Mouse (Mus musculus) small intestine, adult 2 months (tissue): Measurements from ENCODE around the gene Eef1akmt1. TPM values are rescaled to one million over a fixed set of nuclear protein-coding genes. Genes with fewer than 3 reads are reported as not detected.

Source experiments
- H3K27ac ChIP-seq: fragments of 200-500 bp; 2 replicates; pipeline ENCODE4 v1.5.1; 2012; ENCODE audit warnings: low read depth, low read length, control low read depth, inconsistent platforms; ENCODE audit not compliant: insufficient read depth
- H3K27me3 ChIP-seq: fragments of 200-500 bp; 2 replicates; pipeline ENCODE4 v1.6.1; 2012; ENCODE audit warnings: mild to moderate bottlenecking, moderate library complexity, low read length, inconsistent platforms; ENCODE audit not compliant: control insufficient read depth, insufficient read depth
- H3K36me3 ChIP-seq: fragments of 200-500 bp; 2 replicates; pipeline ENCODE4 v1.6.1; 2012; ENCODE audit warnings: mild to moderate bottlenecking, low read length, control low read depth, inconsistent platforms; ENCODE audit not compliant: control insufficient read depth, insufficient read depth
- H3K4me1 ChIP-seq: fragments of 200-500 bp; 2 replicates; pipeline ENCODE4 v1.6.1; 2012; ENCODE audit warnings: low read length, inconsistent platforms, mixed read lengths; ENCODE audit not compliant: control insufficient read depth, insufficient read depth, insufficient read length
- H3K4me3 ChIP-seq: fragments of 200-500 bp; 2 replicates; pipeline ENCODE4 v1.5.1; 2012; ENCODE audit warnings: low read depth, mild to moderate bottlenecking, control low read depth, inconsistent platforms, low read length, moderate library complexity
- CTCF ChIP-seq: fragments of 200-500 bp; IDR thresholded peaks from 2 replicates; pipeline ENCODE4 v1.5.1; 2012; ENCODE audit warnings: low read depth, mild to moderate bottlenecking, control low read depth, inconsistent platforms, low read length, moderate library complexity, mixed read lengths; ENCODE audit not compliant: insufficient replicate concordance, insufficient read length; ENCODE audit errors: extremely low read depth
- POLR2A ChIP-seq: fragments of 200-500 bp; IDR thresholded peaks from 2 replicates; pipeline ENCODE4 v1.6.1; 2012; ENCODE audit warnings: low read depth, mild to moderate bottlenecking, control low read depth, inconsistent platforms, low read length, moderate library complexity
- WGBS: fragments of 180-500 bp; shearing (Covaris S2); methylation state at CpG from one replicate; pipeline ENCODE4 v1.1.7; 2018; 5-methylcytosine and 5-hydroxymethylcytosine counted together
- polyA plus RNA-seq: library from polyadenylated mRNA; depleted of rRNA; stranded (reverse); fragments of >200 nt; gene quantifications from 2 replicates; pipeline ENCODE4 v1.2.3, GENCODE M21; 2012

Gene Eef1akmt1
- polyA plus RNA-seq, 1 experiment = 3.0 TPM

DNA sequence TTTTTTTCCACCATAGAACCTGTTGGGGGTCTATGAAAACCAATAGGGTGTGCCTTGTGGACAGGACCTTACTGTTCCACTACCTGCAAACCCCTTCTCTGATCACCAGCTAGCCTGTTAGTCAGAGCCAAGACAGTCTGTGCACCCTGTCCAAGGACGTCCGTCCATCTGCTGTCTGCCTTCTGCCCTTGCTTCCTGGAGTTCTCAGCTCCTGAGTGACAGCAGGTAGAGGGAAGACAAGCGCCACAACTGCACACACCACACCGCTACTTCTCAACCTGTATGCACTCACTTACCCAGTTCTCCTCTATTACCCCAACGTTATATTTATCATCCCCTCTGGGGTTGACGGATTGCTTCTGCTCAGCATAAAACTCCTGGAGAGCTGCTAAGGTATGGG is 5.8 kb downstream of the Eef1akmt1 start:
- 85% methylated on average over 6 of the region's 6 CpGs for WGBS
- H3K36me3 ChIP-seq = no peaks in the 10 kb centered on the region
- no peak for TF ChIP-seq CTCF
- TF ChIP-seq POLR2A = no peak
- H3K27ac ChIP-seq = no peak overlapping the region
- no peaks in the 10 kb centered on the region for H3K27me3 ChIP-seq
- no peak overlapping the region for H3K4me3 ChIP-seq
- peaks cover 2% of the 10 kb centered on the region; the same call in 1 of the 2 replicates for H3K4me1 ChIP-seq

DNA sequence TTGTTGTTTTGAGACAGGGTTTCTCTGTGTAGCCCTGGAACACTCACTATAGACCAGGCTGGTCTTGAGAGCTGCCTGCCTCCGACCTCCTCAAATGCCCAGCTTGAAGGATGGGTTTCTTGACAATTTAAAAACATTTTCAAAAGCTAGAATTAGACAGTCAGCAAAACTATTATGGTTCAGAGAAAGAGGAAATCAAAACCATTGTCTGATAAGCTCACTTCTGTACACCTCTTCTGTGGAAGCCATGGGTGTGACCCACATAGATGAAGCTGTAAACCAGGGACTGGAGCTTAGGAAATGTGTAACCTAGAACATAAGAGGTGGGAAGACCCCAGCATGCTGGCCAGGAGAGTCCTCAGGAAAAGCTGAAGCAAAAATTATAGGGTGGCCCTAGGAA is 14.5 kb downstream of the Eef1akmt1 start:
- Histone ChIP-seq H3K27ac (no peak overlapping the region), H3K27me3 (no peaks in the 10 kb centered on the region), H3K36me3 (peaks cover 3% of the 10 kb centered on the region; the same call in 1 of the 2 replicates), H3K4me1 (no peaks in the 10 kb centered on the region), H3K4me3 (no peak overlapping the region)
- WGBS = 95% methylated on average over 1 of the region's 1 CpGs
- TF ChIP-seq CTCF (no peak), POLR2A (no peak)

DNA sequence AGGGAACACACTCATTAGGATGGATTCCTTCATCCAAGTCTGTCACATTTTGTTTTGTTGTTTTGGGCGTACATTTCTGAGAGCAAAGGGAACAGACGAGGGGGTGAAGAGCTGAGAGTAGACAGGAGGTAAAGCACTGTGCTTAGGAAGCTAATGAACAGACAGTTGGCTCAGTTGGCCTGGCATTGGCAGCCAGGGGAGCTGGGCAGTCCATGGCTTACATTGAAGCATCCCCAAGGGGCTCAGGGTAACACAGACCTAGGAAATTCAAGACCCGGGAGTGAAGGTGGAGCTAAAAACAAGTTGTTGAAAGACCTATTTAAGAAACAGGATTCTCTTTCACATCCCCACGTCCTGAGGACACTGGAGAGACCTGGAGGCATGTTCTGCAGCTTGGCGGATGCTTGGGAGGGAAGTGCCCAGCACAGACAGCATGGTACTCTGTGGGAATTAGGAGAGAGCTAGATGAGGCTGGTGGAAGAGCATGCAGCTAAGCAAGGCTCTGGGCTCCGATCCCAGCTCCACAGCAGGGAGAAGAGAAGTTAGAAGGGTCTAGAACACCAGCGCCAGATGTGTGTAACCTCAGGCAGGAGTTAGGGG is 15.8 kb downstream of the Eef1akmt1 start:
- WGBS = 92% methylated on average over 7 of the region's 7 CpGs
- no peak overlapping the region for H3K4me3 ChIP-seq
- no peaks in the 10 kb centered on the region for H3K4me1 ChIP-seq
- H3K27me3 ChIP-seq = no peaks in the 10 kb centered on the region
- H3K27ac ChIP-seq = no peak overlapping the region
- peaks cover 3% of the 10 kb centered on the region; the same call in 1 of the 2 replicates for H3K36me3 ChIP-seq
- TF ChIP-seq POLR2A (no peak), CTCF (no peak)

DNA sequence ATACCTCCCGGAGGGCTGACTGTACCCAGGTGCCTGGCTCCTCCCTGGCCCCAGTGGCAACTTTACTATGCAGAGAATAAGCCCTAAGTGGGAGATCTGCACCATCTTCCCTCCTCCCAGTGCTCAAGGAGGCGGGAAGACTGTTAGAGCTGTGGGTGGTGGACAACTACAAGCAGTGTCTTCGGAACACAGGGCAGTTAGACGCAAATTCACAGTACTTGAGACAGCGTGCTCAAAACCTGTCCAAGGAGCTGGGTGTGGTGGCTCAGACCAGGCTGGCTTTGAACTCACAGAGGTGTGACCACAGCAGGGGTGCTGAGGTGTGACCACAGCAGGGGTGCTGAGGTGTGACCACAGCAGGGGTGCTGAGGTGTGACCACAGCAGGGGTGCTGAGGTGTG is 17.0 kb downstream of the Eef1akmt1 start:
- Histone ChIP-seq H3K36me3 (peaks cover 7% of the 10 kb centered on the region), H3K27me3 (no peaks in the 10 kb centered on the region), H3K4me1 (no peaks in the 10 kb centered on the region), H3K4me3 (no peak overlapping the region), H3K27ac (no peak overlapping the region)
- WGBS = 94% methylated on average over 5 of the region's 5 CpGs
- TF ChIP-seq POLR2A (no peak), CTCF (no peak)

DNA sequence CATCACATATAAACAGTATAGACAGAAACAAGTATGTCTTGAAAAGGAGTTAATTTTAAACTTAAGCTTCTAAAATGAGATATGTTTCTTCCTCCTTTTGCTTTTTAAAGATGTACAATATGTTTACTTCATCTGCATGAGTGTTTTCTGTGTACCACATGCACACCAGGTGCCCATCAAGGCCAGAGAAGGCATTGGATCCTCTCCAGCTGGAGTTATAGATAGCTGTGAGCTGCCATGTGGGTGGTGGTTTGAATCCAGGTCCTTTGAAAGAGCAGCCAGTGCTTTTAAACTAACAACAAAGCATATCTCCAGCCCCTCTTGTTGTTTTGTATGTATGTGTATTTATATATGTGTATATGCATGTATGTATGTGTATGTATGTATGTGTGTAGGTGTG is 18.5 kb downstream of the Eef1akmt1 start:
- Histone ChIP-seq H3K4me3 (no peak overlapping the region), H3K27ac (no peak overlapping the region), H3K36me3 (peaks cover 7% of the 10 kb centered on the region), H3K4me1 (no peaks in the 10 kb centered on the region), H3K27me3 (no peaks in the 10 kb centered on the region)
- TF ChIP-seq CTCF (no peak), POLR2A (no peak)

DNA sequence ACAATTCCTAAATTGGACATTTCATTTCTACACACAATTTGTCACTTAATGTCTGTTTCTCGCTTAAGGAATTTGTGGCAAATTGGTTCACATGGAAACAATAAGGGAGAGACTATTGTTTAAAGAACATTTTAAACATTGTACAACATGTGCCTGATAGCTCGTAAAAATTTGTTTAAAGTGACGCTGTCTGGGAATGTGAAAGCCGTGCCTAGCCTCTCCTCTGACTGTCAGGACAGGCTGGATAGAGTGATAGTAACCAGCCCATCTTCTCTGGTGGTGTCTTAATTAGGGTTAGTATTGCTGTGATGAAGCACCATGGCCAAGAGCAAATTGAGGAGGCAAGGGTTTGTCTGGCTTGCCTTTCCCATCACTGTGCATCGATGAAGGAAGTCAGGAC is 24.4 kb downstream of the Eef1akmt1 start:
- H3K36me3 ChIP-seq = peaks cover 7% of the 10 kb centered on the region
- no peaks in the 10 kb centered on the region for H3K4me1 ChIP-seq
- no peaks in the 10 kb centered on the region for H3K27me3 ChIP-seq
- 70% methylated on average over 5 of the region's 5 CpGs for WGBS
- H3K27ac ChIP-seq = no peak overlapping the region
- TF ChIP-seq POLR2A = no peak
- TF ChIP-seq CTCF = no peak
- H3K4me3 ChIP-seq = no peak overlapping the region

DNA sequence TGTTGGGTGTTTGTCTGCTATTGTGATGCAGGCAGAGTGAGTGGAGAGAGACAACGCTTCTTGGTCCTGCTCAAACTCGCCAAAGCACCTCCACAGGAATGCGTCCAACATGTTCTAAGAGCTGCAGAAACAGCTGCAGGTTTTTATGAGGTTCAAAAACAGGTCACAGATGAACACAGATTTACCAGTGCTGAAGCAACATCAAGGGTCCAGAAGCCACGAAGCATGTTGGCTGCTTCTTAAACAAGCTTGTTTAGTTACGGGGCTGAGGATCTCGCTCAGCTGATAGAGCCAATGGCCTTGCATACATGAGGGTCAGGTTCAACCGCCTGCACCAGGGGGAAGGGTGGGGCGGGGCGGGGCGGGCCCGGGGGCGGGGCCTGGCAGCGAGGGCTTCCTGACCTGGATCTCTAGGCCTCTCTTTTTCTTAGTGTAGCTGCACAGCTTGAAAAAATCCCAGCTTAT is 24.8 kb downstream of the Eef1akmt1 start:
- no peak overlapping the region for H3K27ac ChIP-seq
- H3K36me3 ChIP-seq = peaks cover 7% of the 10 kb centered on the region
- H3K4me1 ChIP-seq = no peaks in the 10 kb centered on the region
- no peaks in the 10 kb centered on the region for H3K27me3 ChIP-seq
- no peak overlapping the region for H3K4me3 ChIP-seq
- TF ChIP-seq POLR2A (no peak), CTCF (no peak)
- 10% methylated on average over 13 of the region's 13 CpGs for WGBS
